Mouse (Mus musculus) embryonic facial prominence, embryonic 15.5 days (tissue): ENCODE results near the gene Gm14322. TPM values are rescaled to one million over a fixed set of nuclear protein-coding genes. Genes with fewer than 3 reads are reported as not detected.
"Not testable (repeated sequence)": the region's sequence is repeated elsewhere in the genome, so short reads cannot be mapped to it uniquely, and the experiment has no call there.

ENCODE experiments used
- ATAC-seq: fragments of 200-750 bp; cut with Nextera tagmentation; 2 replicates; pipeline ENCODE4 v1.8.0; 2017; ENCODE audit warnings: low read depth, moderate TSS enrichment; ENCODE audit not compliant: insufficient number of reproducible peaks, low FRiP score, low TSS enrichment
- H3K27ac ChIP-seq: fragments of 300-500 bp; sonication (generic); replicated peaks from 2 replicates; pipeline ENCODE4 v1.5.1; 2015; ENCODE audit warnings: mild to moderate bottlenecking, inconsistent platforms
- H3K27me3 ChIP-seq: fragments of 300-500 bp; sonication (generic); 2 replicates; pipeline ENCODE4 v1.6.1; 2015; ENCODE audit warnings: inconsistent platforms
- H3K36me3 ChIP-seq: fragments of 300-500 bp; sonication (generic); 2 replicates; pipeline ENCODE4 v1.6.1; 2015; ENCODE audit warnings: mild to moderate bottlenecking, inconsistent platforms
- H3K4me1 ChIP-seq: fragments of 300-500 bp; sonication (generic); 2 replicates; pipeline ENCODE4 v1.6.1; 2015; ENCODE audit warnings: inconsistent platforms
- H3K4me2 ChIP-seq: fragments of 300-500 bp; sonication (generic); replicated peaks from 2 replicates; pipeline ENCODE4 v1.6.1; 2015; ENCODE audit warnings: mild to moderate bottlenecking, inconsistent platforms
- H3K4me3 ChIP-seq: fragments of 300-500 bp; sonication (generic); replicated peaks from 2 replicates; pipeline ENCODE4 v1.5.1; 2015; ENCODE audit warnings: mild to moderate bottlenecking, inconsistent platforms
- H3K9ac ChIP-seq: fragments of 300-500 bp; sonication (generic); 2 replicates; pipeline ENCODE4 v1.6.1; 2015; ENCODE audit warnings: inconsistent platforms
- H3K9me3 ChIP-seq: fragments of 300-500 bp; sonication (generic); replicated peaks from 2 replicates; pipeline ENCODE4 v1.6.1; 2016; ENCODE audit warnings: inconsistent platforms
- whole genome bisulfite sequencing: fragments of 180-500 bp; shearing (Covaris S2); methylation state at CpG from one replicate; pipeline ENCODE4 v1.1.7; 2015; 5-methylcytosine and 5-hydroxymethylcytosine counted together
- polyA plus RNA-seq: library from polyadenylated mRNA; unstranded; fragments of >200 nt; fragmentation: Nextera tagmentation; extraction: Ambion mirVana; gene quantifications from 2 replicates; pipeline ENCODE4 v1.2.1, GENCODE M21; 2015

The Gm14322 gene
- 6.5 and 6.7 TPM in 2 replicates for polyA plus RNA-seq

DNA sequence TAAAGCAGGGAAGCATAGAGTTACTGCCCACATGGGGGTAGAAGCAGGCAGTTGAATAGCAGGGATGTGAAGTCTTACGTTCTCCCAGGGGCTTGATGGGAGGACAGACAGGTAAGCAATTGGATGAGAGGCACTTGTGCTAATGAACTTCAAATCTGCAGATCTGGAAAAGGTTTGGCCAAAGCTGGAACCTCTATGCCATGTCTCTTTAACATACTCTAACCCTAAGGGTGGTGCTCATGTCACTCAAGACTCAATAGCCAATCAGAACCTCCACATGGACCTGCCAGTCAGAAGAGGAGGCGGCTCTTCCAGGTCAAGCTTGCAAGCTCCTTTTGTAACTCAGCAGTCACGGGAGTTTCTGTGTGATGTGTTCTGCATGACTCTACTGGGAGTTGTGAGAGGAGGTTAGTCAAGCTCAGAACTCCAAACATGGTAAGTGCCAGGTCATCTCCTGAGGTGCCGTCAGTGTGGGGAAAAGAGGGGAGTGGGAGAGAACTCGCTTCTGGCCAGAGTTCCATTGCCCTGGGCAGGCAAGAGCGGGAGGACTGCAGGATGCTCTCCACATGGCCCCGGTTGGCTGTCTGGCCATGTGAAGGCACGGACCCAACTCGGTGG lies at the start of gene Gm14322:
Gene Gm14322 (plus strand): TSS at position 348 of the 618 bp plus-strand sequence.
- not testable (repeated sequence) for ATAC-seq, H3K36me3 ChIP-seq, H3K4me1 ChIP-seq, H3K27me3 ChIP-seq, H3K27ac ChIP-seq, H3K9me3 ChIP-seq, H3K9ac ChIP-seq
- WGBS, result 22% methylated on average over 9 of the region's 9 CpGs
- H3K4me3 ChIP-seq, result peak within 1 kb of the TSS; percentile 35
- peak within 1 kb of the TSS; percentile 30; the same call in 1 of the 2 replicates for H3K4me2 ChIP-seq

DNA sequence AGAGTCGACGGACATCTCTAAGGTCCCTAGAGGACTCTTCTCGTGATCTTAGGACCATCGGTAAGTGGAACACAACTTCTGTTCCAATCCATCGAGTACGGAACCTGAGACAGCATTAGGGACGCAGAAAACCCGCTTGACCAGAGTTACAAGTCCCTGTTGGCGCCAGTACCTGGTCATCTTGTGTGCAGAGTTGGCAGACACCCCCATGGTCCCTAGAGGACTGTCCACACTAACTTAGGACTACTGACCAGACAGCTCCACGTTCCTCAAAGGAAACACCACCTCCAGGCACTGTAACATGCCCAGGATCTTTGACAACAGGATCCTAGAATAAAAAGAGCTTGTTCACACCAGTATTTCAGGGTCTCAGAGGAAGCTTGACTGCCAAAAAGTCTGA lies 17.6 kb upstream of the Gm14322 start:
- not testable (repeated sequence) for H3K27ac ChIP-seq, H3K4me1 ChIP-seq, H3K9ac ChIP-seq, H3K27me3 ChIP-seq, H3K4me2 ChIP-seq, H3K9me3 ChIP-seq, H3K4me3 ChIP-seq, H3K36me3 ChIP-seq, ATAC-seq
- WGBS, result 75% methylated on average over 5 of the region's 10 CpGs

DNA sequence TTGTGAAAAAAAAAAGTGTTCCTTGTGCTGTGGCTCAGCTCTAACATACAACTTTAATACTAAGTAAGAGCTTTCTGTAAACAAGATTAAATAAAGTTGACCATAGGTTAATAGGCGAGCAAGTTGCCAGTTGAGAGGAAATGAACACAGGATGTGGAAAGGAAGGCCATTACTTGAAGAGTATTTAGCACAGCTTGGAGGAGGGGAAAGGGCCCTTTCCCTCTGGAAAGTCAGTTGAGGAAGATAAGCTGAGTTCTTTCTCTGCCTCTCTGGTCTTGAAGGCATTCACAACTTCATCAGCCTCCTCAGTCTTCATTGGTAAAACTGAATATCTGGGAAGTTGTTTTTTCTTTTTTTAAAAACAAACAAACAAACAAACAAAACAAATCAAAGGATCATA lies 28.3 kb downstream of the Gm14322 start:
- 40% methylated on average over 1 of the region's 1 CpGs for WGBS
- not testable (repeated sequence) for H3K4me3 ChIP-seq, H3K4me2 ChIP-seq, ATAC-seq, H3K27me3 ChIP-seq, H3K9ac ChIP-seq, H3K9me3 ChIP-seq, H3K36me3 ChIP-seq, H3K4me1 ChIP-seq, H3K27ac ChIP-seq

DNA sequence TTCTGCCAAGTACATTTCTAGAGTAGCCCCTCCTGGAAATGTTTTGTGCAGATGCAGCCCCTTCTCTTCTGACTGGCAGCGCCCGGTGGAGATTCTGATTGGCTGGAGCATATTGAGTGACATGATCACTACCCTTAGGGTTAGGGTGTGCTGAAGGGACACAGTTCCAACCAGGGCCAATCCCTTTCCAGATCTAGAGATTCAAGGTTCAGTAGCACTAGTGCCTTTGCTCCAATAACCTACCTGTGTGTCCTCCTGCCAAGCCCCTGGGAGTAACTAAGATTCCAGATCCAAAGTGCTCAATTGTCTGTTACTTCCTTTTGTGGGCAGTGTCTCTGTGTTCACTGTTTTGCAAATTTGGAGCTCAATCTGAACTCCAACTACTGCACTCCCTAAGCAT lies 47.1 kb downstream of the Gm14322 start:
- H3K4me3 ChIP-seq, result not testable (repeated sequence)
- 100% methylated on average over 1 of the region's 2 CpGs for WGBS

More for the DNA sequence above, 47.1 kb downstream of the Gm14322 start:
- H3K9ac ChIP-seq, H3K4me2 ChIP-seq, ATAC-seq, H3K9me3 ChIP-seq, H3K27ac ChIP-seq, H3K4me1 ChIP-seq, H3K27me3 ChIP-seq, H3K36me3 ChIP-seq: not testable (repeated sequence)

Other genes with a start within 250 kb of the Gm14322 start
- gene Gm14406, start 181.1 kb upstream of the Gm14322 start, polyA plus RNA-seq, result not detected in 2 replicates
- gene Gm14325, start 81.0 kb downstream of the Gm14322 start, polyA plus RNA-seq, result 30.7 and 39.3 TPM in 2 replicates
- gene Gm14327, start 137.8 kb downstream of the Gm14322 start, polyA plus RNA-seq, result 2.8 and 3.3 TPM in 2 replicates
- gene Zfp972, start 166.3 kb downstream of the Gm14322 start, polyA plus RNA-seq, result 0.55 and 1.3 TPM in 2 replicates
- gene Gm14326, start 198.0 kb downstream of the Gm14322 start, polyA plus RNA-seq, result 17.3 and 17.4 TPM in 2 replicates